Mouse (Mus musculus): Measurements from ENCODE around the gene Mark3. TPM values are rescaled to one million over a fixed set of nuclear protein-coding genes. Genes with fewer than 3 reads are reported as not detected.

The Mark3 gene
- total and polyA plus RNA-seq, 3 experiments: 43.9 to 71.6 TPM; not detected in 1

DNA sequence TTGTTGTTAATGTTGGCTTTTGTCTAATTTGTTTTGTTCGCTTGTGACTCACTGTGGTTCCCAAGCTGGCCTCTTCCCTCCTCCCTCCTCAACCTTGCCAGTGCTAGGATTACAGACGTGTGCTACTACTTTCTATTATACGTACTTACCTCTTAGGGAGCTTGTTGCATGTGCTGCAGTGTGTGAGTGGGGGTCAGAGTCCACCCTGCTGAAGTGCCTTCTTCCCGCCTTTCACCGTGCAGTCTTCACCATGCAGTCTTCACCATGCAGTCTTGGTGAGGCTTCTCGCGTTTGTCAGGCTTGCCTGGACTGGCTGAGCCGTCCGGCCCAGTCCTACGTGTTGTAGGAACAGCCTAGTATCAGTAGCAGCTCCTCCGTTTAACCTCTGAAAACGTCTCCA, 12.9 kb downstream of the Mark3 start:
- no peak for TF ChIP-seq SIN3A (IDR thresholded peaks at IDR 0.05; ENCODE audit: low read length)
- no peak for TF ChIP-seq POLR2AphosphoS5 (IDR thresholded peaks at IDR 0.05; ENCODE audit: borderline replicate concordance, low read depth, low read length)
- no peak for TF ChIP-seq KAT2A (conservative IDR thresholded peaks at IDR 0.05; ENCODE audit: low read depth, low read length)
- TF ChIP-seq CTCF (IDR thresholded peaks at IDR 0.05 in 2 of 3, conservative IDR thresholded peaks at IDR 0.05 in 1 of 3; ENCODE audit: control insufficient read depth in 1 of 3, insufficient read depth in 1 of 3, low read depth in 2 of 3, low read length in 3 of 3, poor library complexity in 1 of 3, severe bottlenecking in 1 of 3): no peak
- no peak for TF ChIP-seq ZC3H11A (IDR thresholded peaks at IDR 0.05; ENCODE audit: low read depth, low read length)
- TF ChIP-seq MAZ (IDR thresholded peaks at IDR 0.05; ENCODE audit: low read depth, low read length): no peak
- no peak for TF ChIP-seq RCOR1 (IDR thresholded peaks at IDR 0.05; ENCODE audit: low read depth, low read length)
- no peak for TF ChIP-seq CHD2 (IDR thresholded peaks at IDR 0.05; ENCODE audit: low read length)
- no peak for TF ChIP-seq HCFC1 (IDR thresholded peaks at IDR 0.05; ENCODE audit: low read depth, low read length)
- TF ChIP-seq MYC (IDR thresholded peaks at IDR 0.05; ENCODE audit: low read depth, low read length): no peak
- Histone ChIP-seq H3K27ac (ENCODE audit: control insufficient read depth, low read depth, low read length) (no peak overlapping the region), H3K27me3 (ENCODE audit: control insufficient read depth in 1 of 2, insufficient read depth in 2 of 2, low read length in 2 of 2) (no peaks in the 10 kb centered on the region), H3K4me1 (ENCODE audit: control insufficient read depth in 1 of 2, insufficient read depth in 2 of 2, low read length in 2 of 2) (peaks cover 0 to 4% of the 10 kb centered on the region in 2 experiments; a peak in 1 of 4 replicates), H3K9ac (ENCODE audit: control insufficient read depth, low read depth, low read length, poor library complexity, severe bottlenecking) (no peak overlapping the region), H3K79me2 (ENCODE audit: control insufficient read depth, insufficient read depth, low read length, poor library complexity) (peaks cover 55% of the 10 kb centered on the region), H3K36me3 (ENCODE audit: control insufficient read depth in 1 of 2, insufficient read depth in 2 of 2, low read length in 2 of 2) (peaks cover 0 to 10% of the 10 kb centered on the region in 2 experiments), H3K4me3 (ENCODE audit: control insufficient read depth in 1 of 2, insufficient read depth in 1 of 2, low read depth in 2 of 2, low read length in 2 of 2) (no peak overlapping the region), H3K9me3 (replicated peaks; ENCODE audit: insufficient read depth, low read length) (no peaks in the 10 kb centered on the region)
- no peak for DNase-seq (ENCODE audit: low read depth, low spot score)

DNA sequence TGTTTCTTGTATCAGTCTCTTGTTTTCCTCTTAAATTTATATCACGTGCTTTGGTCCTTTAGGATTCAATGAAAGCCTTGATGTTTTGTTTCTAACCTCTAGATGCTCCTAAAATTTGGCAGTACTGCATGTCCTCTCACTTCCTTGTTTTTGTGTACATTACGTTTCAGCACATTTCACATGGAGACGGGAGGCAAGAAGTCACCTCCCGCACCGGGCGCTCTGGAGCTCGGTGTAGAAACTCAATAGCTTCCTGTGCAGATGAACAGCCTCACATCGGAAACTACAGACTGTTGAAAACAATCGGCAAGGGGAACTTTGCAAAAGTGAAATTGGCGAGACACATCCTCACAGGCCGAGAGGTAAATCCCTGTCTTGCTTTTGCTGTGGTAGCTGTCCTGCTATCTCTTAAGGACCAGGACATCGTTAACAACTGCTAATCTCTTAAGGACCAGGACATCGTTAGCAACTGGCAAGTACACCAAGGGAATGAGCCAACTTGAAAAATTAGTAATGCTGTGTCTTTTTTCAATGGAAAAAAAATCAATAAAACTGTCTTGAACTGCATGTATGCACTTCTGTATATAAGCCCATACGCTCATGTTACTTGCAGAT, 18.2 kb downstream of the Mark3 start:
- Histone ChIP-seq H3K79me2 (ENCODE audit: control insufficient read depth, insufficient read depth, low read length, poor library complexity) (peaks cover 21% of the 10 kb centered on the region), H3K9me3 (replicated peaks; ENCODE audit: insufficient read depth, low read length) (no peaks in the 10 kb centered on the region), H3K9ac (ENCODE audit: control insufficient read depth, low read depth, low read length, poor library complexity, severe bottlenecking) (no peak overlapping the region), H3K36me3 (ENCODE audit: control insufficient read depth in 1 of 2, insufficient read depth in 2 of 2, low read length in 2 of 2) (peaks cover 10 to 15% of the 10 kb centered on the region in 2 experiments), H3K27ac (ENCODE audit: control insufficient read depth, low read depth, low read length) (no peak overlapping the region), H3K27me3 (ENCODE audit: control insufficient read depth in 1 of 2, insufficient read depth in 2 of 2, low read length in 2 of 2) (no peaks in the 10 kb centered on the region), H3K4me3 (ENCODE audit: control insufficient read depth in 1 of 2, insufficient read depth in 1 of 2, low read depth in 2 of 2, low read length in 2 of 2) (no peak overlapping the region), H3K4me1 (ENCODE audit: control insufficient read depth in 1 of 2, insufficient read depth in 2 of 2, low read length in 2 of 2) (peaks cover 2 to 4% of the 10 kb centered on the region in 2 experiments; a peak in 1 of 4 replicates)
- TF ChIP-seq ZNF384 (IDR thresholded peaks at IDR 0.05; ENCODE audit: low read depth, low read length): no peak
- TF ChIP-seq POLR2AphosphoS2 (IDR thresholded peaks at IDR 0.05; ENCODE audit: low read length): no peak
- DNase-seq (ENCODE audit: low read depth, low spot score): no peak

- Histone ChIP-seq H3K4me1 (ENCODE audit: control insufficient read depth in 1 of 2, insufficient read depth in 2 of 2, low read length in 2 of 2) (peaks cover 2 to 4% of the 10 kb centered on the region in 2 experiments; a peak in 1 of 4 replicates), H3K9ac (ENCODE audit: control insufficient read depth, low read depth, low read length, poor library complexity, severe bottlenecking) (no peak overlapping the region), H3K27ac (ENCODE audit: control insufficient read depth, low read depth, low read length) (no peak overlapping the region), H3K36me3 (ENCODE audit: control insufficient read depth in 1 of 2, insufficient read depth in 2 of 2, low read length in 2 of 2) (peaks cover 10 to 19% of the 10 kb centered on the region in 2 experiments), H3K4me3 (ENCODE audit: control insufficient read depth in 1 of 2, insufficient read depth in 1 of 2, low read depth in 2 of 2, low read length in 2 of 2) (no peak overlapping the region), H3K27me3 (ENCODE audit: control insufficient read depth in 1 of 2, insufficient read depth in 2 of 2, low read length in 2 of 2) (no peaks in the 10 kb centered on the region), H3K9me3 (replicated peaks; ENCODE audit: insufficient read depth, low read length) (no peaks in the 10 kb centered on the region), H3K79me2 (ENCODE audit: control insufficient read depth, insufficient read depth, low read length, poor library complexity) (peaks cover 13% of the 10 kb centered on the region)
- no peak for DNase-seq (ENCODE audit: low read depth, low spot score)
- no peak for TF ChIP-seq HCFC1 (IDR thresholded peaks at IDR 0.05; ENCODE audit: low read depth, low read length)
- TF ChIP-seq CTCF (IDR thresholded peaks at IDR 0.05 in 2 of 3, conservative IDR thresholded peaks at IDR 0.05 in 1 of 3; ENCODE audit: control insufficient read depth in 1 of 3, insufficient read depth in 1 of 3, low read depth in 2 of 3, low read length in 3 of 3, poor library complexity in 1 of 3, severe bottlenecking in 1 of 3): no peak
- TF ChIP-seq USF2 (IDR thresholded peaks at IDR 0.05; ENCODE audit: borderline replicate concordance in 1 of 2, insufficient read depth in 1 of 2, low read depth in 1 of 2, low read length in 2 of 2): no peak
- TF ChIP-seq TAL1 (IDR thresholded peaks at IDR 0.05; ENCODE audit: low read length): no peak
- TF ChIP-seq GATA1 (IDR thresholded peaks at IDR 0.05; ENCODE audit: low read depth, low read length): no peak
- TF ChIP-seq RCOR1 (IDR thresholded peaks at IDR 0.05; ENCODE audit: low read depth, low read length): no peak
These were observed 19.5 kb downstream of the Mark3 start for GRCm38 (mm10) chr12:111593775-111594174.
